ENCODE assay signal across 8 mouse cellular contexts in genomic region chr11:118438665-118439414, GRCm38 (mm10). TPM values are rescaled to one million over a fixed set of nuclear protein-coding genes. Genes with fewer than 3 reads are reported as not detected.
DNase-seq lines count a peak whose midpoint lies in the region; ATAC-seq lines count a peak whose summit lies in the region.

No protein-coding gene starts in this region.

- H3K4me3 ChIP-seq in forebrain, embryonic 11.5 days (ENCODE audit: low read depth, low read length) = no peak overlapping the region
- no peak overlapping the region for H3K4me3 ChIP-seq in lung, embryonic 15.5 days

- H3K36me3 ChIP-seq in forebrain, embryonic 11.5 days (ENCODE audit: control insufficient read depth, insufficient read depth, low read length) = no peaks in the 10 kb centered on the region
- H3K36me3 ChIP-seq in lung, embryonic 15.5 days = no peaks in the 10 kb centered on the region

- peaks cover 20% of the 10 kb centered on the region for H3K4me1 ChIP-seq in forebrain, embryonic 11.5 days (replicated peaks; ENCODE audit: control insufficient read depth, insufficient read depth, low read length)
- peaks cover 30% of the 10 kb centered on the region for H3K4me1 ChIP-seq in lung, embryonic 15.5 days

- 0 out of 2 replicates have a peak overlapping the region, but pooled peaks have one; percentile 1 for H3K4me2 ChIP-seq in forebrain, embryonic 11.5 days (ENCODE audit: low read depth, low read length, severe bottlenecking)
- no peak overlapping the region for H3K4me2 ChIP-seq in lung, embryonic 15.5 days

- peak; percentile 31 for DNase-seq in embryo, embryonic 11 days
- DNase-seq in embryo, embryonic 10.5 days (ENCODE audit: low spot score) = no peak
- DNase-seq in 3134 (ENCODE audit: extremely low read depth, insufficient read length, low spot score) = peak; percentile 78
- peak; percentile 65 for DNase-seq in forebrain, embryonic 11.5 days (ENCODE audit: low spot score)
- no peak for DNase-seq in frontal cortex, postnatal 25 days (ENCODE audit: low spot score in 2 of 2)
- DNase-seq in thymus, postnatal 14 days = no peak

- peak overlapping the region; percentile 41 for H3K9ac ChIP-seq in forebrain, embryonic 11.5 days (ENCODE audit: low read length)
- no peak overlapping the region for H3K9ac ChIP-seq in lung, embryonic 15.5 days

- no peaks in the 10 kb centered on the region for H3K9me3 ChIP-seq in forebrain, embryonic 11.5 days (ENCODE audit: control insufficient read depth, low read length)
- no peaks in the 10 kb centered on the region for H3K9me3 ChIP-seq in lung, embryonic 15.5 days

- ATAC-seq in forebrain, embryonic 11.5 days (replicated peaks; ENCODE audit: low FRiP score) = peak; percentile 71
- ATAC-seq in lung, embryonic 15.5 days (ENCODE audit: borderline replicate concordance, extremely low read depth, low FRiP score, low TSS enrichment) = peak; percentile 24; the same call in 1 of the 2 replicates
- ATAC-seq in megakaryocyte, adult 5-6 weeks (ENCODE audit: poor library complexity, severe bottlenecking) = no peak

- H3K27me3 ChIP-seq in forebrain, embryonic 11.5 days (ENCODE audit: control insufficient read depth, insufficient read depth, low read length) = no peaks in the 10 kb centered on the region
- H3K27me3 ChIP-seq in lung, embryonic 15.5 days = no peaks in the 10 kb centered on the region

- WGBS in forebrain, embryonic 11.5 days = 19% methylated on average over 11 of the region's 11 CpGs
- 28% methylated on average over 11 of the region's 11 CpGs for WGBS in lung, embryonic 15.5 days

- peak overlapping the region; percentile 77 for H3K27ac ChIP-seq in forebrain, embryonic 11.5 days (ENCODE audit: low read depth, low read length)
- H3K27ac ChIP-seq in lung, embryonic 15.5 days = peak overlapping the region; percentile 45

RNA-seq across cellular contexts. Expression of gene C1qtnf1, which starts 10.8 kb away (rescaled TPM):
- polyA plus RNA-seq in forebrain, embryonic 11.5 days (2014; fragmentation: Nextera tagmentation; extraction: Ambion mirVana) = 2.0 and 2.3 TPM in 2 replicates
- 6.9 and 7.6 TPM in 2 replicates for polyA plus RNA-seq in lung, embryonic 15.5 days (2015; fragmentation: Nextera tagmentation; extraction: Ambion mirVana)
- not detected in 2 replicates for total RNA-seq in megakaryocyte, adult 5-6 weeks (2015)
- total RNA-seq in megakaryocyte, adult 5-6 weeks (2017) = not detected in 2 replicates

RNA-seq across cellular contexts. Expression of gene Cant1, which starts 20.0 kb away (rescaled TPM):
- 25.4 and 30.8 TPM in 2 replicates for polyA plus RNA-seq in forebrain, embryonic 11.5 days (2014; fragmentation: Nextera tagmentation; extraction: Ambion mirVana)
- 30.3 and 33.7 TPM in 2 replicates for polyA plus RNA-seq in lung, embryonic 15.5 days (2015; fragmentation: Nextera tagmentation; extraction: Ambion mirVana)
- 18.9 and 19.2 TPM in 2 replicates for total RNA-seq in megakaryocyte, adult 5-6 weeks (2015)
- total RNA-seq in megakaryocyte, adult 5-6 weeks (2017) = 16.9 and 19.0 TPM in 2 replicates

RNA-seq across cellular contexts. Expression of gene Lgals3bp, which starts 36.9 kb away (rescaled TPM):
- 0.71 and 1.1 TPM in 2 replicates for polyA plus RNA-seq in forebrain, embryonic 11.5 days (2014; fragmentation: Nextera tagmentation; extraction: Ambion mirVana)
- polyA plus RNA-seq in lung, embryonic 15.5 days (2015; fragmentation: Nextera tagmentation; extraction: Ambion mirVana) = 4.9 and 6.9 TPM in 2 replicates
- 63.8 and 78.5 TPM in 2 replicates for total RNA-seq in megakaryocyte, adult 5-6 weeks (2015)
- total RNA-seq in megakaryocyte, adult 5-6 weeks (2017) = 42.1 and 48.1 TPM in 2 replicates

RNA-seq across cellular contexts. Expression of gene Engase, which starts 37.8 kb away (rescaled TPM):
- 9.0 and 10.6 TPM in 2 replicates for polyA plus RNA-seq in forebrain, embryonic 11.5 days (2014; fragmentation: Nextera tagmentation; extraction: Ambion mirVana)
- 6.0 and 7.3 TPM in 2 replicates for polyA plus RNA-seq in lung, embryonic 15.5 days (2015; fragmentation: Nextera tagmentation; extraction: Ambion mirVana)
- 1.3 TPM in 2 replicates for total RNA-seq in megakaryocyte, adult 5-6 weeks (2015)
- 3.7 and 5.5 TPM in 2 replicates for total RNA-seq in megakaryocyte, adult 5-6 weeks (2017)

Comparison
In these comparisons a context has a peak if more than half of its experiments do, and no peak if none do; other contexts are left out.
1. DNase-seq: peak in embryo, embryonic 11 days (single experiment), 3134 (single experiment) and forebrain, embryonic 11.5 days (single experiment); none in embryo, embryonic 10.5 days (single experiment), frontal cortex, postnatal 25 days (0 of 2) and thymus, postnatal 14 days (single experiment).